Mouse (Mus musculus) mouse trophoblast stem cell (cell line): ENCODE results near the gene Rad23a.

Experiments
- in situ Hi-C, 2 experiments: fragments of 300-500 bp; cut with MseI, MboI; formaldehyde crosslinking; loops; 2 replicates in 1 of 2; 3 replicates in 1 of 2; pipeline ENCODE4 v1.15.1; 2025

The Rad23a gene

DNA sequence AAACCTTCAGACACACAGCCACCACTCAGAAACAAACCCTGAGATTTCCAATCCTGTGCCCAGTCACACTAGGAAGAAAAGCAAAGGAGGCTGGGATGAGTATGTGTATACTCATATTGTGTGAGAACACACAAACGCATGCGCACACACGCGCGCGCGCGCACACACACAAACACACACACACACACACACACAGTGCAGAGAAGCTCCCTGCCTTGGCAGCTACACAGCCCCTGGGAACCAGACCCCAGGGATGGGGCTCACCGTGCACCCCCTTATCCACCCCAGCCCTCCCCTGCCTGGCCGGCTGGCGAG is 26.3 kb downstream of the Rad23a start:
- in situ Hi-C loops, result loop anchor here (5.0 kb wide), 2 partner anchors 52 to 107 kb away; no protein-coding TSS in a partner anchor

DNA sequence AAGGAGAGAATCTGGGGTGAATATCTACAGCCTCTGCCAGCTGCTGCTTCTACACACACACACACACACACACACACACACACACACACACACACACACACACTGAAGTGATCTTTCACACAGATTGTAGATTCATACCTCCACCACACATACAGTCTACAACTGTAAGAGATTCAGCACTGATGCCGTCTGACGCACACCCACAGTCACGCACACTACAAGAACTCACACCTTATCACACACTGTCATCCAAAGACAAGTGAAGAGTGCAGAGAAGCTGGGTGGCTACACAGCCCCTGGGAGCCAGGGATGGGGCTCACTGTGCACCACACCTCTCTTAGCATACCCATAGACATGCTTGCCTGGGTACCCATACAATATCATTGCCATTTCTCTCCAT is 26.6 kb downstream of the Rad23a start:
- in situ Hi-C loops, result loop anchor here (5.0 kb wide), 2 partner anchors 52 to 107 kb away; no protein-coding TSS in a partner anchor

GRCm38 (mm10) chr8:84813059-84813458 is 27.4 kb downstream of the Rad23a start:
- in situ Hi-C loops, result loop anchor here (5.0 kb wide), 2 partner anchors 51 to 106 kb away; no protein-coding TSS in a partner anchor

DNA sequence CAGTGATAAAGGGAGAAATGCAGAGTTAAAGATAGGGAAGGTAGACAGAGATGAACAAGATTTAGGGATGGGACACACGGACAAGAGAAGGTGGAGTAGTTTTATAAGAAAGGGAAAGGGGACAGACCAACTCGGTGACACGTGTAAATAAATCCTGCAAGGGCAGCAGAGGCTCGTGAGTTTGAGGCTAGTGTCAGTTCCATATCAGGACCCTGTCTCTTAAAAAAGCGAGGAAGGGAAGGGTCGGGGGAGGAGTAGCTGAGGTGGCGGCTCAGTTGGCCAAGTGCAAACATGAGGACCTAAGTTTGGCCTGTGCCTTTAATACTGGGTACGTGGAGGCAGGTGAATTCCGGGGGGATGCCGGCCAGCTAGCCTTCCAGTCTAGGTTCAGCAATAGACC is 29.2 kb downstream of the Rad23a start:
- in situ Hi-C loops, result loop anchor here (5.0 kb wide), 2 partner anchors 49 to 104 kb away; no protein-coding TSS in a partner anchor

- in situ Hi-C loops, result loop anchor here (5.0 kb wide), 2 partner anchors 49 to 104 kb away; no protein-coding TSS in a partner anchor
Measured at GRCm38 (mm10) chr8:84810896-84811295, 29.6 kb downstream of the Rad23a start.

DNA sequence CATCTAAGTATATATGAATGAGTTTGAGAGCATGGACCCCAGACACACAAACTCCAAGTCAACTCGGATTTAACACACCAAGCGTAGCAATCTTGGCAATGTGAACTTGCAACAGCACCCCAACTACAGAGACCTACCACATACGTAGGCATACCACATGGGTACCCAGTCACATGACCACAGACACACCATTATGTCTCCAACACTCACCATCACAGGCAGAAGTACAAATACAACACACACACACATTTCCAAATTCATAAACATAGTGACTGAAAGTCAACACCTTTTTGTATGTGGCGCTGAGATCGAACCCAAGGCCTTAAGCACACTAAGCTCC is 30.6 kb downstream of the Rad23a start:
- in situ Hi-C loops, result loop anchor here (5.0 kb wide), 2 partner anchors 48 to 103 kb away; no protein-coding TSS in a partner anchor

- in situ Hi-C loops, result no loop called here
Measured at GRCm38 (mm10) chr8:84809109-84809940, 31.1 kb downstream of the Rad23a start.

GRCm38 (mm10) chr8:84806031-84806430 is 34.4 kb downstream of the Rad23a start:
- in situ Hi-C loops, result no loop called here

- in situ Hi-C loops, result no loop called here
Measured at GRCm38 (mm10) chr8:84799999-84800831, 40.2 kb downstream of the Rad23a start, which contains the start of gene Nfix. TSS of gene Nfix (minus strand) at chr8:84800344.

DNA sequence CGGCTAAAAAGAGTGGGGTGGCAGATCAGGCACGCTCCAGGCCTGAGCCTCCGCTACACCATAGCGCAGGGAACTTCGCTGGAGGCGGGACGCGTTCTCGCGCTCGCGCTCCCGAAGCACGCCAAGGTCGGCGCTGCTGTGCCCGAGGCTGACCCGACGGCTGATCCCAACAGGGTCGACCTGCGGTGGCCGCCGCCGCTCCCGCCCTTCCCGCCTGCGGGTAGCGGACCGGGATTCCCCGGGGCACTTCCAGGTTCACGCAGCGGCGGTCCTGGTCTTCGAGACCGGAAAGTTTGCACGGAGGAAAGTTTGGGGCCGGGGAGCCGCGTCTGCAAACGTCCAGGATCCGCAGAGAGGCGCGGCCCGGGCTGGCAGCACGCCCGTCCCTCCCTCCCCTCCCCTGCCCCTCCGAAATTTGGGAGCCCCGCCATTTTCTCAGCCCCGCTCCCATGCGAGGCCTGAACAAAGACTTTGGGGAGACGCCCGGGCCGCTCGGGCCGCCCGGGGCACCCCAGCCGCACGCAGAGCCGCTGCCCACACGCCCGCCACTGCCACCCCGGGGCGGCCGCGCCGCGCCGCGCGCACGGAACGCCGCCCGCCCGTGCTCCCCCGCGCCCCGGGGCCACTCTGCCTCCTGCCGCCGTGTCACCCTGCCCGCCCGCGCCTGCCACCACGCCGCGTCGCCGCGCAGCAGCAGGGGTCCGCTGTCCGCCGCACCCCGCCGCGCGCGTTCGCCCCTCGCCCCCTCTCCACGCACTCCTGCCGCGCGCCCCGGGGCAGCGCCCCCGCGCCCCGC is 41.1 kb downstream of the Rad23a start:
- in situ Hi-C loops, result no loop called here

DNA sequence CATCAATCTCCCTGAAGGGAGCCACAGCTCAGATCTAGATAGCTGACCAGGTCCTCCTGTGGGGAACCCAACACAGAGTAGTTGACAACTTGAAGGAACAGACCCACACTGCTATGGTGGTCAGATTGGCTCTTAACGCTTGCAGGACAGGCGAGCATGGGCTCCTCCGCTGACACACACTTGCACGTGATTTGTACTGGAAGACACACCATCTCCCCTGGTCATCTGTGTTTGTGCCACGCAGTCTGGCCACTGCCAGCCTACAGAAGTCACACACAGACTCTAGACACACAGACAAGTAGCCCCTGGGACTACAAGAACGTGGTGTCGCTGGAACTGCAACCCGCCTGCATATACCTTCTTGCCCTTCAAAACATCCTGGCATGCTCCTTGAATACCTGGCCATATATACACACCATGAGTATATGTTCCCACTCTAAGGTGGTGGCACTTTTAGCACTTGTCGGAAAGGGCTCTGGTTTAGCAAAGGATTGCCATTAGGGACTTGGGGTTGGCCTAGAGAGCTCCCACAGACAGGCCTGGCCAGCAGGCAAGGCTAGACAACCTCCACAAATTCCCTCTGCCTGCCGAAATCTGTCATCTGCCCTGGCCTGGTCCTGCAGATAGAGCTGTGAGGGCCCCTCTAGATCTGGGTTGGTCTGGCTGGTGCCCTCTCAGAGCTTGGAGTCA is 41.9 kb downstream of the Rad23a start:
- in situ Hi-C loops, result no loop called here

DNA sequence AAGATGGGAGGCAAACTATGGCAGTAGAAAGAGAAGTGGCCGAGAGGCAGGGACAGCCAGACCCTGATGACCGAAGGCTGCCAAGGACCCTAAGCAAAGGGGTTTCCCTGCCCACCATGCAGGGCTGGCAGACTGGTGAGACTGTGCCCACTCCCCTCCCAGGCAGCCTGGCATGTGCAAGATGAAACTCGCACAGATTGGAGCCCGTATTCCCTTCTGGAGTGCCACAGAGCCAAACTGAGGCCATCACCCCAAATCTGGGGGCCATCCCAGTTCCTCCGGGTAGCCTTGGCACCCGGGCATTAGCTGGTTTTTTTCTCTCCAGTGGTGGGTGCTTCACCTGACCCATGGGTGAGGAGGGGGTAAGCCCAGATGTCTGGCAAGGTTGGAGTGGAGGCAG is 42.5 kb downstream of the Rad23a start:
- in situ Hi-C loops, result no loop called here

- in situ Hi-C loops, result no loop called here
Measured at GRCm38 (mm10) chr8:84797256-84797797, 43.1 kb downstream of the Rad23a start.

DNA sequence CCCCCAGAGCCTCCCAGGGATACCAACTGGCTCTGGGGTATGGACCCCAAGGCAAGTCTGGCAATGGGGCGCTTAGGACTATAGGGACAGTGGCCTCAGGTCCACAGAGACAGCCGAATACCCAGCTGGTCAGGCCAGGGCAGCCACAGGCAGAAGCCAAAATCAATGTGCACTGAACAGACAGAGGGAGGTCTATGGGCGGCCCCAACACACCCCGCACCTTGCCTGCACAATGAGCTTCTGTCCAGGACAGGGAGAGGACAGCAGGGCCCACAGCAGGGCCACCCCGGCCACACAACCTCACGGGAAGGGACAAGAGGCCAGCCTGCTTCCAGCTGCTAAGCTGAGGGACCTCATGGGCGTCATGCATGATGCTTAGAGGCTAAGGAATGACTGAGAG is 46.0 kb downstream of the Rad23a start:
- in situ Hi-C loops, result no loop called here

DNA sequence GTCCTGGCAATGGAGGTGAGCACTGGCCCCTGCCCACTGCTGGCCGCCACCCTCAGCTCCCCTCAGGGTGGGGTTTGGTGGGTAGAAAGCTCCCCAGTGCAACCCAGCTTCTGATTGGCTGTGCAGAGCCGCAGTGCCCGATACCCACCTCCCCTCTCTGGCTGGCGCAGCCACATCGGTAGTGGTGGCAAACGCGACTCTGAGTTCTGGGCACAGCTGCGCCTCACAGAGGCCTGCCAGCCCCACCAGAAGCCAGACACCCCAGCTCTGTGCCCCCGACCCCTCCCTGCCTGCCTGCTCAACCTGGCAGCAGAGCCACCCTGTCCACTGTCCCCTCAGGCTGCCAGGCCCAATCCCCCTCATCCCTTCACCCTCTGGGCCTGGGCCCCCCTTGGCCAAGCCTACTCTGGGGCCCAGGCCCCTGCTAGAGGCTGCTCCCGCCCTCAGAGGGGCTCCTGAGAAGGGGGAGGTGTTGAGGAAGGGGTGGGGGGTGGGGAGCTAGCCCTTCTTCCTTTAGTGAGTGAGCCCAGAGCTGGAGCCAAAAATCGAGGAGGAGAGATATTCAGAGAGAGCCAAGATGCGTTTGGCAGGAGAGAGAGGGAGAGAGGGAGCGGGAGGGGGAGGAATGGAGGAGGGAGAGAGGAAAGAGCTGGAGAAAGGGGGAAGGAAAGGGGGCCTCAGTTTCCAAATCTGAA is 46.5 kb downstream of the Rad23a start:
- in situ Hi-C loops, result no loop called here

DNA sequence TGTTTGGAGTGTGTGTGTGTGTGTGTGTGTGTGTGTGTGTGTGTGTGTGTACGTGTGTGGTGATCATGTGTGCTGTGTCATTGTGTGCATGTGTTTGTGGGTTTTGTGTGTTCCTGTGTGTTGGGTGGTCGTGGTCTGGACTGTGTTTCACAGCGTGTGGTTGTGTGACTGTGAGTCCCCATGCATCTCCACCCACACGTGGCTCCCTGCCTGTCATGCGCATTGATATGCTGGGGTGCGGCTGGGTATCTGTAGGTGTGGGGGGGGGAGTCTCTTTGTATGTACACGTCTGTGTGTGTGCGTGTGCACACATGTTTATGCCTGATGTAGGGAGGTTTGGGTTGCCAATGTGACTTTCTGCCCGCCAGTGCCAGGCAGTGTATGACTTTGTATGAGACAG is 47.3 kb downstream of the Rad23a start:
- in situ Hi-C loops, result no loop called here

- in situ Hi-C loops, result no loop called here
Measured at GRCm38 (mm10) chr8:84792429-84792947, 48.0 kb downstream of the Rad23a start.

DNA sequence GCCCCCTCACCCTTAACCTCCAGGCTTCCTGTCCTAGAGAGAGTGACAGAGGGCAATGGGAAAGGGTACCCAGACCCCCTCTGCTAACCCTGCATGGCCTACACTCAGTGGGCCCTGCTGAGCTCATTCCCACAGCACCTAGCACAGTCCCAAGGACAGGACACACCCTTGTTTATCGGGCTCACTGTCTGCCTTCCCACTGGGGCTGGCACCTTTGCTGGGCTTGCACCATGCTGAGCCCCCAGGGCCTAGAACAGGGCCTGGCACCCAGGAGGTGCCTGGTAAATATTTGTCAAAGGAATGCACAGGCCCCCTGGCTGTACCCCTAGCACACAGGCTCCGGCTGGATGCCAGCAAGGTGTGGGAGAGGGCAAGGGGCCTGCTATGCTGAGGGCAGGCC is 49.9 kb downstream of the Rad23a start:
- in situ Hi-C loops, result no loop called here

DNA sequence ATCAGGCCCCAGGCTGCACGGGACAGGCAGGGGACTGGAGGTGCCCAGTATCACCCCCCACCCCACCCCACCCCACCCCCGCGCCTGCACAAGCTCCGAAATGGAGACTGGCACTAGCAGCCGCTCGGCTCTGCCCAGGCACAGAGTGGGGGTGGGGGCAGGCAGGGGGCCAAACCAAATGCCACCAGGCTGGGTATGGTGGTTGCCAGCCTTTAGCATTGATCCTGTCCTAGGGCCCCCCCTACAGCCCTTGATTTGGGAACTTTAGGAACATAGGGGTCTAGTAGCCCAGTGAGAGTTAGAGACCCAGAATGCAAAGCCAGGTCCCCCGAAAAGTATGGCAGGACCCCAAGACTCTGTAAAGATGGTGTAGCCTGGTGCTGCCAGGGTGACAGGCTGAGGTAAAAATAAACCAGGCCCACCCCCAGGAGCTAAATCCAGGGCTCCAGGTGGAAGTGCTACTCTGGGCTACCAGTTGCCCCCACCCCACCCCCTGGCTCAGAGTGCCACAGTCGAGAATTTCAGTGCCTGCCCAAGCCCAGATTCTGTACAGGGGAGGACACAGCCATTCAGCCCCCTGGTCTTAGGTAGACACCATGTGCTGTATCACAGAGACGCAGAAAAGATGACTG is 50.5 kb downstream of the Rad23a start:
- in situ Hi-C loops, result no loop called here

DNA sequence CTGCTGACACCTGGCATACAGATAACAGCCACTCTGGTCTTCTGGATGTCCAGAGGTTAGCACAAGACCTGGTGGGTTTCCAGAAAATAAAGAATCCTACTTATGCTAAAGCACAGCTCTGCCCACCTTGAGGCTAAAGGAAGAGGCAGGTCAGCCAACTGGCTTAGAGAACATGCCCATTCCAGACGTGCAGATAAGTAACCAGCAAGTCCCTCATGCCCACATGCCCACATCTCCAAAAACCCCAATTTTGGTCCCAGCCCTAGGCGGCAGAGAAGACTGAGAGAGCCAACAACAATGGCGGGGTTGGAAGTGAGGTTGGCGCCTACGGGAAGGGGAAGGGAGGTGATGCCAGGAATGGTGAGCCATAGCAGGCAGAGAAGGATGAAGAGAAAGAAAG is 51.1 kb downstream of the Rad23a start:
- in situ Hi-C loops, result no loop called here
